Mouse (Mus musculus) E14TG2a.4 (cell line): ENCODE measurements around the gene Uhrf1bp1.

Experiments used
- CTCF ChIP-seq: conservative IDR thresholded peaks from 2 replicates; pipeline ENCODE4 v1.5.1; 2014; ENCODE audit warnings: low read length
- NANOG ChIP-seq: IDR thresholded peaks from 2 replicates; pipeline ENCODE4 v1.6.1; 2014; ENCODE audit warnings: borderline replicate concordance, low read length, mixed read lengths

GRCm38 (mm10) chr17:27916366-27916765 lies 60.1 kb downstream of the Uhrf1bp1 start:
- TF ChIP-seq CTCF (no peak), NANOG (no peak)
